Mouse (Mus musculus) heart, postnatal 0 days (tissue): ENCODE data around the gene Gatd1. TPM values are rescaled to one million over a fixed set of nuclear protein-coding genes. Genes with fewer than 3 reads are reported as not detected.

Source experiments
- ATAC-seq: fragments of 200-750 bp; cut with Nextera tagmentation; 2 replicates; pipeline ENCODE4 v1.8.0; 2017; ENCODE audit warnings: low read depth, moderate number of reproducible peaks, moderate library complexity; ENCODE audit not compliant: insufficient read depth
- DNase-seq: peaks from one replicate; pipeline ENCODE4 v3.0.0-alpha.2; 2016; ENCODE audit warnings: low spot score
- H3K27ac ChIP-seq: fragments of 300-500 bp; sonication (generic); 2 replicates; pipeline ENCODE4 v1.5.1; 2014; ENCODE audit warnings: low read depth, mild to moderate bottlenecking
- H3K27me3 ChIP-seq: fragments of 300-500 bp; sonication (generic); 2 replicates; pipeline ENCODE4 v1.6.1; 2014; ENCODE audit warnings: low read length, mixed read lengths; ENCODE audit not compliant: control insufficient read depth, insufficient read depth
- H3K36me3 ChIP-seq: fragments of 300-500 bp; sonication (generic); replicated peaks from 2 replicates; pipeline ENCODE4 v1.6.1; 2014; ENCODE audit warnings: low read length, mixed read lengths; ENCODE audit not compliant: control insufficient read depth, insufficient read depth
- H3K4me1 ChIP-seq: fragments of 300-500 bp; sonication (generic); 2 replicates; pipeline ENCODE4 v1.6.1; 2014; ENCODE audit warnings: antibody characterized with exemption; ENCODE audit not compliant: control insufficient read depth, insufficient read depth
- H3K4me2 ChIP-seq: fragments of 300-500 bp; sonication (generic); 2 replicates; pipeline ENCODE4 v1.6.1; 2014; ENCODE audit warnings: low read depth, mild to moderate bottlenecking, low read length, moderate library complexity
- H3K4me3 ChIP-seq: fragments of 300-500 bp; sonication (generic); 2 replicates; pipeline ENCODE4 v1.5.1; 2014; ENCODE audit warnings: low read depth, low read length
- H3K9ac ChIP-seq: fragments of 300-500 bp; sonication (generic); replicated peaks from 2 replicates; pipeline ENCODE4 v1.6.1; 2014; ENCODE audit warnings: low read depth, low read length, mixed read lengths
- H3K9me3 ChIP-seq: fragments of 300-500 bp; sonication (generic); replicated peaks from 2 replicates; pipeline ENCODE4 v1.6.1; 2016; ENCODE audit warnings: low read length; ENCODE audit not compliant: control insufficient read depth
- CTCF ChIP-seq: IDR thresholded peaks from 2 replicates; pipeline ENCODE4 v1.5.1; 2016; ENCODE audit warnings: antibody characterized with exemption, control low read depth, low read depth
- EP300 ChIP-seq: IDR thresholded peaks from 2 replicates; pipeline ENCODE4 v1.6.1; 2016; ENCODE audit warnings: antibody characterized with exemption, low read depth
- WGBS: fragments of 180-500 bp; shearing (Covaris S2); extraction: QIAGEN DNeasy Blood & Tissue Kit; methylation state at CpG from one replicate; pipeline ENCODE4 v1.1.7; 2014; 5-methylcytosine and 5-hydroxymethylcytosine counted together
- polyA plus RNA-seq: library from polyadenylated mRNA; unstranded; fragments of >200 nt; fragmentation: Nextera tagmentation; extraction: Ambion mirVana; gene quantifications from 2 replicates; pipeline ENCODE4 v1.2.1, GENCODE M21; 2015
- total RNA-seq: library from RNA; depleted of rRNA; stranded (reverse); fragments of >200 nt; gene quantifications from 2 replicates; pipeline ENCODE4 v1.2.3, GENCODE M21; 2014; ENCODE audit warnings: low replicate concordance; rRNA removed

Gatd1 gene
- total and polyA plus RNA-seq, 2 experiments from 2014 or later: 19.9 to 29.4 TPM

DNA sequence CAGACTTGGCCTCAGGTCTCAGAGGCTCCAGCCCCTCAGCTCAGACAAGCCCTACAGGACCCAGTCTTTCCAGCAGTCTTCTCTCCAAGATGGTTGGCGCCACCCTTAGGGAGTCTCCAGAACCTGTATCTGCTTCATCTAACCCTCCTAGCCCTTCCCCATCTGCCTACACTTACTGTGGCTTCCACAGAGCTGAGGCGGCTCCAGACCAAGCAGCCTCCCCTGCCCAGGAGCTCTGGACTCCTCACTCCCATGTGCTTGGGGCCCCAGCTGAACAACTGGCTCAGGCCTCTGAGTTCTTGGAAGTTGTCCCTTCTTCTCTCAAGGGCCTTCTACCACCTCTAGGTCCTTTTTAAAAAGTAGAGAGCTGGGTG, 50.2 kb downstream of the Gatd1 start:
- 42% methylated on average over 2 of the region's 2 CpGs for WGBS
- Histone ChIP-seq H3K4me1 (no peaks in the 10 kb centered on the region), H3K9me3 (no peaks in the 10 kb centered on the region), H3K9ac (no peak overlapping the region), H3K27ac (no peak overlapping the region), H3K36me3 (no peaks in the 10 kb centered on the region), H3K27me3 (peaks cover 11% of the 10 kb centered on the region), H3K4me2 (no peak overlapping the region), H3K4me3 (no peak overlapping the region)
- ATAC-seq (no peak), DNase-seq (no peak)
- TF ChIP-seq EP300 (no peak), CTCF (no peak)

DNA sequence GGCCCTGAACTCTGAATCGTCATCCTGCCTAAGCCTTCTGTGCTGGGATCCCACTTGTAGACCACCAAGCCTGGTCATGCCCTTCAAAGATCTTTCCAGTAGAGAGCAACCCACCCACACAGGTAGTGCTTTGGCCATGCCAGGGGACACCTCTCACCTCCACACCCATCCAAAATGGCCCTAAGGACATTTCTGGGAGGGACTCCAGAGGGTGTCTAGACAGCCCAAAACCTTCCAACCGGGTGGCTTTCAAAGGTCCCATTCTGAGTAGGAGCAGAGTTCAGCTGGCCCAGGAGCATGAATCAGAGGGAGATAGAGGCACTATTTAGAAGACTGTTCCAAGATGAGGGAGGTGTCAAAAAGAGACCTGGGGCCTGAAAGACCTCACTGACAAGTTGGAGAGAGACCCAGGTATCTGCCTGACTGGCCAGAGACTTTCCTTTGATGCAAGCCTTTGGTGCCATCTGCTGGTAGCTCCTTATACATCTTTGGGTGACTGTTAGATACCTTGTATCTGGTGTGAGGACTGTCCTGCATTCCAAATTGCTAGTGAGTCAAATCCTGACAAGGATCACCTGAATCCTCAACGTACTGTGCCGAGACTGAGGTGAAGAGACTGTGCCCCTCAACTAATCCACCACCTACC, 50.7 kb downstream of the Gatd1 start:
- WGBS: 53% methylated on average over 4 of the region's 4 CpGs
- DNase-seq (peak; percentile 76), ATAC-seq (peak; percentile 69)
- no peak overlapping the region for H3K4me2 ChIP-seq
- H3K4me3 ChIP-seq: no peak overlapping the region
- no peaks in the 10 kb centered on the region for H3K9me3 ChIP-seq
- no peaks in the 10 kb centered on the region for H3K4me1 ChIP-seq
- H3K9ac ChIP-seq: no peak overlapping the region
- peaks cover 11% of the 10 kb centered on the region for H3K27me3 ChIP-seq
- H3K27ac ChIP-seq: no peak overlapping the region
- TF ChIP-seq EP300 (no peak), CTCF (peak; percentile 85)
- H3K36me3 ChIP-seq: no peaks in the 10 kb centered on the region

DNA sequence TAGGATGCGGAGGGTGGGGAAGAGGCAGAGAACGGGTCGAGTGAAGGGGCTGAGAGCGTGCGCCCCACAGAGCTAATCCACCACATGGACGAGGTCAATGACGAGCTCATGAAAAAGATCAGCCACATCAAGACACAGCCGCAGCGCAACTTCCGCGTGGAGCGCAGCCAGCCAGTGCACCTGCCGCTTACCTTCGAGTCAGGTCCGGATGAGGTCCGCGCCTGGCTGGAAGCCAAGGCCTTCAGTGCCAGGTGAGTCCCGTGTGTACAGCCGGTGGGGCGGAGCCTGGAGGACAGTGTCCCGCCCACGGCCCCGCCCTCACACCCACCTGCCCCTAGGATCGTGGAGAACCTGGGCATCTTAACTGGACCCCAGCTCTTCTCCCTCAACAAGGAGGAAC, 52.4 kb downstream of the Gatd1 start:
- DNase-seq: no peak
- Histone ChIP-seq H3K27ac (no peak overlapping the region), H3K36me3 (no peaks in the 10 kb centered on the region), H3K9me3 (no peaks in the 10 kb centered on the region), H3K27me3 (peaks cover 14% of the 10 kb centered on the region), H3K4me2 (no peak overlapping the region), H3K4me1 (no peaks in the 10 kb centered on the region), H3K4me3 (no peak overlapping the region), H3K9ac (no peak overlapping the region)
- WGBS: 16% methylated on average over 24 of the region's 24 CpGs
- TF ChIP-seq EP300: no peak
- no peak for TF ChIP-seq CTCF
- ATAC-seq: no peak

Other genes starting within 250 kb of the Gatd1 start
- gene Rnh1, start 241.3 kb downstream of the Gatd1 start, total RNA-seq: 157 and 172 TPM in 2 replicates
- gene Rnh1, start 241.3 kb downstream of the Gatd1 start, polyA plus RNA-seq: 88.3 and 90.2 TPM in 2 replicates
- gene Hras, start 220.1 kb downstream of the Gatd1 start, total RNA-seq: 72.2 and 74.9 TPM in 2 replicates
- gene Hras, start 220.1 kb downstream of the Gatd1 start, polyA plus RNA-seq: 73.5 and 78.9 TPM in 2 replicates
- gene Lrrc56, start 220.0 kb downstream of the Gatd1 start, total RNA-seq: 1.1 and 5.6 TPM in 2 replicates
- 2.9 TPM in 2 replicates for gene Lrrc56, start 220.0 kb downstream of the Gatd1 start, polyA plus RNA-seq
- gene Lmntd2, start 200.1 kb downstream of the Gatd1 start, total RNA-seq: 0.12 TPM in 1 of 2 replicates, not detected in the other
- gene Lmntd2, start 200.1 kb downstream of the Gatd1 start, polyA plus RNA-seq: 0.07 and 0.15 TPM in 2 replicates
- gene Rassf7, start 198.3 kb downstream of the Gatd1 start, total RNA-seq: 6.7 and 43.2 TPM in 2 replicates
- 5.8 and 7.1 TPM in 2 replicates for gene Rassf7, start 198.3 kb downstream of the Gatd1 start, polyA plus RNA-seq
- gene Phrf1, start 185.4 kb downstream of the Gatd1 start, total RNA-seq: 28.9 and 31.9 TPM in 2 replicates
- 17.4 and 20.4 TPM in 2 replicates for gene Phrf1, start 185.4 kb downstream of the Gatd1 start, polyA plus RNA-seq
- 10.0 and 18.8 TPM in 2 replicates for gene Irf7, start 147.7 kb downstream of the Gatd1 start, total RNA-seq
- gene Irf7, start 147.7 kb downstream of the Gatd1 start, polyA plus RNA-seq: 6.2 and 7.5 TPM in 2 replicates
- gene Cdhr5, start 137.3 kb downstream of the Gatd1 start, total RNA-seq: not detected in 2 replicates
- gene Cdhr5, start 137.3 kb downstream of the Gatd1 start, polyA plus RNA-seq: not detected in 2 replicates
- not detected in 2 replicates for gene Sct, start 135.0 kb downstream of the Gatd1 start, total RNA-seq
- 1.0 and 1.6 TPM in 2 replicates for gene Sct, start 135.0 kb downstream of the Gatd1 start, polyA plus RNA-seq
- gene Drd4, start 122.1 kb downstream of the Gatd1 start, total RNA-seq: not detected in 2 replicates
- 0.07 TPM in 1 of 2 replicates, not detected in the other for gene Drd4, start 122.1 kb downstream of the Gatd1 start, polyA plus RNA-seq
- 26.4 and 30.6 TPM in 2 replicates for gene Deaf1, start 86.4 kb downstream of the Gatd1 start, total RNA-seq
- gene Deaf1, start 86.4 kb downstream of the Gatd1 start, polyA plus RNA-seq: 21.2 and 22.0 TPM in 2 replicates
- 23.6 and 33.0 TPM in 2 replicates for gene Tmem80, start 86.4 kb downstream of the Gatd1 start, total RNA-seq
- gene Tmem80, start 86.4 kb downstream of the Gatd1 start, polyA plus RNA-seq: 29.8 and 29.9 TPM in 2 replicates
- gene Eps8l2, start 75.3 kb downstream of the Gatd1 start, total RNA-seq: 2.7 and 8.9 TPM in 2 replicates
- 0.67 and 0.69 TPM in 2 replicates for gene Eps8l2, start 75.3 kb downstream of the Gatd1 start, polyA plus RNA-seq
- 151 and 173 TPM in 2 replicates for gene Taldo1, start 21.9 kb downstream of the Gatd1 start, total RNA-seq
- gene Taldo1, start 21.9 kb downstream of the Gatd1 start, polyA plus RNA-seq: 225 and 238 TPM in 2 replicates
- 0.27 and 3.2 TPM in 2 replicates for gene Cend1, start 15.4 kb upstream of the Gatd1 start, total RNA-seq
- gene Cend1, start 15.4 kb upstream of the Gatd1 start, polyA plus RNA-seq: 1.7 and 1.8 TPM in 2 replicates
- gene Slc25a22, start 23.8 kb upstream of the Gatd1 start, total RNA-seq: 9.7 and 17.7 TPM in 2 replicates
- gene Slc25a22, start 23.8 kb upstream of the Gatd1 start, polyA plus RNA-seq: 11.8 and 13.1 TPM in 2 replicates
- 0.15 and 2.0 TPM in 2 replicates for gene Pidd1, start 29.9 kb upstream of the Gatd1 start, total RNA-seq
- 1.7 and 2.3 TPM in 2 replicates for gene Pidd1, start 29.9 kb upstream of the Gatd1 start, polyA plus RNA-seq
- 302 and 309 TPM in 2 replicates for gene Rplp2, start 33.2 kb upstream of the Gatd1 start, total RNA-seq
- 880 and 926 TPM in 2 replicates for gene Rplp2, start 33.2 kb upstream of the Gatd1 start, polyA plus RNA-seq
- gene Pnpla2, start 41.1 kb upstream of the Gatd1 start, total RNA-seq: 47.9 and 63.8 TPM in 2 replicates
- 157 and 159 TPM in 2 replicates for gene Pnpla2, start 41.1 kb upstream of the Gatd1 start, polyA plus RNA-seq
- gene Cracr2b, start 47.0 kb upstream of the Gatd1 start, total RNA-seq: 6.2 and 134 TPM in 2 replicates
- gene Cracr2b, start 47.0 kb upstream of the Gatd1 start, polyA plus RNA-seq: 23.9 and 24.2 TPM in 2 replicates
- 288 and 323 TPM in 2 replicates for gene Cd151, start 53.3 kb upstream of the Gatd1 start, total RNA-seq
- gene Cd151, start 53.3 kb upstream of the Gatd1 start, polyA plus RNA-seq: 37.8 and 39.7 TPM in 2 replicates
- gene Polr2l, start 61.0 kb upstream of the Gatd1 start, total RNA-seq: 17.4 and 32.3 TPM in 2 replicates
- 77.6 and 81.3 TPM in 2 replicates for gene Polr2l, start 61.0 kb upstream of the Gatd1 start, polyA plus RNA-seq
- 84.2 and 87.8 TPM in 2 replicates for gene Tspan4, start 61.1 kb upstream of the Gatd1 start, total RNA-seq
- 72.2 and 72.3 TPM in 2 replicates for gene Tspan4, start 61.1 kb upstream of the Gatd1 start, polyA plus RNA-seq
- 12.5 and 23.5 TPM in 2 replicates for gene Chid1, start 125.7 kb upstream of the Gatd1 start, total RNA-seq
- 17.7 and 20.3 TPM in 2 replicates for gene Chid1, start 125.7 kb upstream of the Gatd1 start, polyA plus RNA-seq
- 60.4 and 63.3 TPM in 2 replicates for gene Ap2a2, start 148.0 kb upstream of the Gatd1 start, total RNA-seq
- gene Ap2a2, start 148.0 kb upstream of the Gatd1 start, polyA plus RNA-seq: 28.7 and 30.6 TPM in 2 replicates
- gene Muc6, start 241.2 kb upstream of the Gatd1 start, total RNA-seq: not detected in 2 replicates
- gene Muc6, start 241.2 kb upstream of the Gatd1 start, polyA plus RNA-seq: 0.03 and 0.04 TPM in 2 replicates